Mouse (Mus musculus) cerebellum, adult 2 months (tissue): ENCODE measurements at regions not wholly inside any gene's neighbourhood (a gene's known extent, or its start where the extent isn't known, plus 50 kb on each side); places are given as distances from the start of the nearest gene placed in this dataset.

Experiments used
- CTCF ChIP-seq: fragments of 200-500 bp; IDR thresholded peaks from 2 replicates; pipeline ENCODE4 v1.5.1; 2011; ENCODE audit warnings: low read depth, mild to moderate bottlenecking, control low read depth, low read length, moderate library complexity, borderline replicate concordance; ENCODE audit not compliant: insufficient read depth
- POLR2A ChIP-seq: fragments of 200-500 bp; IDR thresholded peaks from 2 replicates; pipeline ENCODE4 v1.6.1; 2011; ENCODE audit warnings: low read length, control low read depth, borderline replicate concordance; ENCODE audit not compliant: insufficient read depth

DNA sequence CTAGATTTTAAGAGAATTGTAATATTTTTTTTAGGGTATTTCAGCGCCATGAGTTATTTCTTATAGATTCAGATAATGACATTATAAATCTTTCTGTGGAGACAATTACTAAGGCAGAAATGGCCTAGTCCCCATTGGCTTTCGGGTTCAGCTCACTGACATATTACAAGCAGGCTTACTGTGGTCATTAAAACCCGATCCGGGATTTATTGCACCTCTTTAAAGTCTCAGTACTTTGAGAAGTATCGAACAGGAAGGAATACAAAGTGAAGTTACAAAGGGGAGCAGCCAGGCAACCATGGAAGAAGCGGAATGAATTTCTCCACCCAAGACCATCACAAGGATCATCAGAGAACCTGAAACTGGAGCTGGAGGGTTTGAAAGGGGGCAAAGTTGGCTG is 189.8 kb downstream of the Gm11011 start:
- no peak for TF ChIP-seq POLR2A
- no peak for TF ChIP-seq CTCF
